Mouse (Mus musculus) embryo, embryonic 11.5 days (tissue): Measurements from ENCODE around the gene Clspn.

Experiments used
- DNase-seq: peaks from one replicate; pipeline ENCODE4 v3.0.0-alpha.2; 2012; ENCODE audit warnings: low read depth, low spot score

The Clspn gene

DNA sequence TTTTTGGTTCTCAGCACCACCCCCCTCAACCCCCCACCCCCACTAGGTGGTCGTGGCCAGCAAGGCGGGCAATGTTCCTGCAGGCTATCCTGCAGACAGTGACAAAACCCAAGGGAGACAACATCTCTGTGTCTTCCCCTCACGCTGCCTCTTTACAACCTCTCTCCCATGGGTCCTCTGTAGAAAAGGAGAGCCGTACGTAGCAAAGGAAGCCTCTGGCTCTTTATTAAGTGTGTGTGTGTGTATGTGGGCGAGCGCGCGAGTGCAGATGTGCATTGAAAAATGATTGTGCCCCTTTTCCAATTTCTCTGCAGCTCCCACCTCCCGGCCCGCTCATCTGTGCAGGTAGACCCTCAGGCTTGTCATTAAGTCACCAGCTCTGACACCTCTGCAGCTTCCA lies 79.6 kb downstream of the Clspn start:
- DNase-seq = no peak

DNA sequence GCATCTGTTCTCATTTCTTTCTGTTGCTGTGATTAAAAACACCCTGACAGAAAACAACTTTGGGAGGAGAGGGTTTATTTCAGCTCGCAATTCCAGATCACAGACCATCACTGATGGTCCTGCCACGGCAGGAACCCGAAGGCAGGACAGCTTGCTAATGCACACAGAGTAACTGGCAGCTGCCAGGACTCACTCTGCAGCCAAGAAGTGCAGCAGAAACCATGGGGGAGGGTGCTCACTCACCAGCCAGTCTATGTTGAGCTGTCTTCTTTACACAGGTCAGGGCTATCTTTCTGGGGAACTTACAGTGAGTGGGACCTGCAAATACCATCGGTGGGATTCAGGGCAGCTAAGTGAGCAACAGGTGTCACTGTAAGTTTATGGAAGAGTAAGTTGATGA lies 80.7 kb downstream of the Clspn start:
- no peak for DNase-seq

DNA sequence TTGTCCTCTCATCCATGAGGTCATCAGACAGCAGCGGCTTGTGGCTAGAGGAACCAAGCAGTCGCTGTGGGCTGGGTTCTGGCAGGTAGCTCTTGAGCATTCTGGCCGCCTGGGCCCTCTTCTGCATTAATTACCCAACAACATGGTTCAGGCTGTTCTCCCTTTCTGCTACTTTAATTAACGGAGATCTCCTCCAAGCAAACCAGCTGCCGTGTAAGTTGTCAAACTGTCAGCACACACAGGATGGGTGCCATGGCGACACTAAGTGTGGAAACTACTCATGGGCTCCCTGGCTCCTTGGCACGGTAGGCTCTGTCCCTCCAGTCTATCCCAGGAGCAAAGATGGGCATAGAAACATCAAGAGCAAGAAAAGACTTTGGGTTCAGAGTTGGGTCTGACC lies 82.6 kb downstream of the Clspn start:
- no peak for DNase-seq

DNA sequence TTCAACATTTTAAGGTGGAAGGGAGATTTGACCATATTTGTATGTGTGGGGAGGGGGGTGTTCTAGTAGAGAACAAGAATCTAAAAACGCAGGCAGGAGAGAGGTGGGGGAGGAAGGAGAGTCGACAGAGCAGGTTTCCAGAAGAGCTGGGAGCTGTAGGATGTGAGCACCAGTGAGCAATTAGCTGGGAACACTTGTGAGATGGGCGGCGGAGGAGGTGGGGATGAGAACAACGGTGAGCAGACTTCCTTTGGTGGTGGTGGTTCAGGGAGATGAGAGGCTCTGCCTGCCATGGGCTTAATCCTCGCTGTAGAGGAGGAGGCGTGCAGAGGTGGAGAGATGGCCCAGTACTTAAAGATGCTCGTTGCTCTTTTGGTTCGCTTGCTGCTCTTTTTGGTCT lies 85.2 kb downstream of the Clspn start:
- DNase-seq = no peak
